Mouse (Mus musculus) liver, embryonic 16.5 days (tissue): Measurements from ENCODE around the gene Usp49. TPM values are rescaled to one million over a fixed set of nuclear protein-coding genes. Genes with fewer than 3 reads are reported as not detected.
A peak's percentile ranks its signal among the peaks of the same experiment; 100 is the strongest.
"Not testable (repeated sequence)": the region's sequence is repeated elsewhere in the genome, so short reads cannot be mapped to it uniquely, and the experiment has no call there.

Experiments
- ATAC-seq: fragments of 200-750 bp; cut with Nextera tagmentation; 2 replicates; pipeline ENCODE4 v1.8.0; 2017; ENCODE audit warnings: low read depth, mild to moderate bottlenecking, moderate number of reproducible peaks, moderate library complexity
- H3K27ac ChIP-seq: fragments of 300-500 bp; sonication (generic); 2 replicates; pipeline ENCODE4 v1.5.1; 2014; ENCODE audit warnings: mild to moderate bottlenecking, low read length
- H3K27me3 ChIP-seq: fragments of 300-500 bp; sonication (generic); 2 replicates; pipeline ENCODE4 v1.6.1; 2014; ENCODE audit warnings: low read depth, low read length, mixed read lengths; ENCODE audit not compliant: control insufficient read depth, insufficient read depth
- H3K36me3 ChIP-seq: fragments of 300-500 bp; sonication (generic); 2 replicates; pipeline ENCODE4 v1.6.1; 2014; ENCODE audit warnings: mild to moderate bottlenecking; ENCODE audit not compliant: control insufficient read depth, insufficient read depth
- H3K4me1 ChIP-seq: fragments of 300-500 bp; sonication (generic); 2 replicates; pipeline ENCODE4 v1.6.1; 2014; ENCODE audit warnings: low read depth, low read length, mixed read lengths; ENCODE audit not compliant: control insufficient read depth
- H3K4me2 ChIP-seq: fragments of 300-500 bp; sonication (generic); 2 replicates; pipeline ENCODE4 v1.6.1; 2014; ENCODE audit warnings: low read depth, low read length, mixed read lengths
- H3K4me3 ChIP-seq: fragments of 300-500 bp; sonication (generic); 2 replicates; pipeline ENCODE4 v1.5.1; 2014; ENCODE audit warnings: low read depth, mild to moderate bottlenecking, low read length
- H3K9ac ChIP-seq: fragments of 300-500 bp; sonication (generic); 2 replicates; pipeline ENCODE4 v1.6.1; 2014; ENCODE audit warnings: low read depth, low read length
- H3K9me3 ChIP-seq: fragments of 300-500 bp; sonication (generic); replicated peaks from 2 replicates; pipeline ENCODE4 v1.6.1; 2016; ENCODE audit warnings: low read length; ENCODE audit not compliant: control insufficient read depth
- WGBS: fragments of 180-500 bp; shearing (Covaris S2); extraction: QIAGEN DNeasy Blood & Tissue Kit; methylation state at CpG from one replicate; pipeline ENCODE4 v1.1.7; 2014; ENCODE audit not compliant: insufficient replicate concordance; 5-methylcytosine and 5-hydroxymethylcytosine counted together
- polyA plus RNA-seq: library from polyadenylated mRNA; unstranded; fragments of >200 nt; fragmentation: Nextera tagmentation; extraction: Ambion mirVana; gene quantifications from 2 replicates; pipeline ENCODE4 v1.2.1, GENCODE M21; 2015

Gene Usp49
- polyA plus RNA-seq, 1 experiment from 2014 or later: 3.6 TPM

DNA sequence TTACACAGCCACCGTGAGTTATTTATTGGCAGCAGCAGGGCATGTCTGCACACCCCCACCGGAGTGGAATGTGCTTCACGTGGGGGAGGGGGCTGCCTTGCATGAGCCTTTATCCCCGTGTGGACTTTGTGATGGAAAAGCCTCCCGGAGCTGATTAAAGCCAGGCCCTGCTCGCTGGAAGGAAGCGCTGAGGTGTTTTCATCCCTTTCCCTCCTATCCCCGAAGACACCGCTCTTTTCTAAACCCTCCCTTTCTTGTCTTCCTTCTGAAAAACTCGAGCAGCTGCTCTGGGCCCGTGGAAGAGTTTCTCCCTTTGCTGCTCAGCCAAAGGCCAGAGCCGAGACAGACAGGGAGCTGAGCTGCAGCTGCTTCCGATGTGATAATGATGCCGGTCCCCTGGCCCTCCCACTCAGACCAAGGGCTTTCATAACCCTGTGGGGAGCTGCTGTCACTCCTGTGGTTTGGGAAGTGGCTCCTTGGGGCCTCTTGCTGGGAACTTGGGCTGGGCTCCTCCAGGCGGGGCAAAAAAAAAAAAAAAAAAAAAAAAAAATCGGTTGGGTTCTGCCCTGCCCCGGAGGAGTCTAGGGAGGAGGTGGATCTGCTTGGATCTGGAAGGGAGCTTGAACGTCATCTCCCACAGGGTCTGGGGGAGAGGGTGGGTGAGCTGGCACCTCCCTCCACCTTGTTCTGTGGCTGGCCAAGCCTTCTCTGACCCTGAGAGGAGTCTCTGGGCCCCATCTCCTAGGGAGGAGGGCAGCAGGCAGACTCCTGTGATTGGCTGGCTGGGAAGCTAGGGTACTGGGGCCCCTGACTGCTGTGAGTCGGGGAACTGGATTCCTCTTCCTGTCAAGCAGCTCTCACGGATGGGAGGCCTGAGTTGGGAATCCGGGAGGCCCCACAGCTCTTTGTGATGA, 35.0 kb upstream of the Usp49 start:
- no peaks in the 10 kb centered on the region for H3K27me3 ChIP-seq
- ATAC-seq: peak; percentile 72
- H3K4me3 ChIP-seq: peak overlapping the region; percentile 69
- H3K36me3 ChIP-seq: peaks cover 37% of the 10 kb centered on the region
- H3K27ac ChIP-seq: peak overlapping the region; percentile 95
- peak overlapping the region; percentile 78 for H3K9ac ChIP-seq
- no peaks in the 10 kb centered on the region for H3K9me3 ChIP-seq
- WGBS: 3% methylated on average over 21 of the region's 21 CpGs
- peak overlapping the region; percentile 72 for H3K4me2 ChIP-seq
- peaks cover 72% of the 10 kb centered on the region for H3K4me1 ChIP-seq

- Histone ChIP-seq H3K4me3 (peak overlapping the region; percentile 69), H3K27me3 (no peaks in the 10 kb centered on the region), H3K4me2 (peak overlapping the region; percentile 72), H3K9ac (peak overlapping the region; percentile 78), H3K4me1 (peaks cover 68% of the 10 kb centered on the region), H3K9me3 (no peaks in the 10 kb centered on the region), H3K36me3 (peaks cover 40% of the 10 kb centered on the region), H3K27ac (peak overlapping the region; percentile 95)
- ATAC-seq: no peak
- 26% methylated on average over 6 of the region's 6 CpGs for WGBS
These were observed 34.2 kb upstream of the Usp49 start for GRCm38 (mm10) chr17:47596162-47596838.

DNA sequence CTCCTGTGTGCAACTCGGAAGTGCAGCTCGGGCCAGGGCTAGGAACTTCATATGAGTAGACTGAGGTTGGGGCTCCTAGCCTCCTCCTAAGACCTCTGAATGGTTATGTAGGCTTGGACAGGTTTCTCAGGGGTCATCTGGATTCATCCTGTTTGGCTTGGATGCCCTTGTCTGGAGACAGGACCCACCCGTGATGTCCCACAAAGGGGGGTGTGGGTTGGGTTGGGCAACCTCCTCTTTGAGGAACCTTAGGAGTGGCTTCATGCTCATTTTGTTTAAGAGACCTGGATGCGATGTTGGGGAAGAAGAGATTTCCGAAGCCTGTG, 33.7 kb upstream of the Usp49 start:
- no peak for ATAC-seq
- H3K27ac ChIP-seq: peak overlapping the region; percentile 95
- 36% methylated on average over 5 of the region's 5 CpGs for WGBS
- peak overlapping the region; percentile 69 for H3K4me3 ChIP-seq
- H3K27me3 ChIP-seq: no peaks in the 10 kb centered on the region
- no peaks in the 10 kb centered on the region for H3K9me3 ChIP-seq
- H3K36me3 ChIP-seq: peaks cover 45% of the 10 kb centered on the region
- peaks cover 63% of the 10 kb centered on the region for H3K4me1 ChIP-seq
- H3K4me2 ChIP-seq: peak overlapping the region; percentile 72
- H3K9ac ChIP-seq: peak overlapping the region; percentile 78

- peaks cover 50% of the 10 kb centered on the region for H3K36me3 ChIP-seq
These were observed 33.2 kb upstream of the Usp49 start for GRCm38 (mm10) chr17:47597261-47597660.

DNA sequence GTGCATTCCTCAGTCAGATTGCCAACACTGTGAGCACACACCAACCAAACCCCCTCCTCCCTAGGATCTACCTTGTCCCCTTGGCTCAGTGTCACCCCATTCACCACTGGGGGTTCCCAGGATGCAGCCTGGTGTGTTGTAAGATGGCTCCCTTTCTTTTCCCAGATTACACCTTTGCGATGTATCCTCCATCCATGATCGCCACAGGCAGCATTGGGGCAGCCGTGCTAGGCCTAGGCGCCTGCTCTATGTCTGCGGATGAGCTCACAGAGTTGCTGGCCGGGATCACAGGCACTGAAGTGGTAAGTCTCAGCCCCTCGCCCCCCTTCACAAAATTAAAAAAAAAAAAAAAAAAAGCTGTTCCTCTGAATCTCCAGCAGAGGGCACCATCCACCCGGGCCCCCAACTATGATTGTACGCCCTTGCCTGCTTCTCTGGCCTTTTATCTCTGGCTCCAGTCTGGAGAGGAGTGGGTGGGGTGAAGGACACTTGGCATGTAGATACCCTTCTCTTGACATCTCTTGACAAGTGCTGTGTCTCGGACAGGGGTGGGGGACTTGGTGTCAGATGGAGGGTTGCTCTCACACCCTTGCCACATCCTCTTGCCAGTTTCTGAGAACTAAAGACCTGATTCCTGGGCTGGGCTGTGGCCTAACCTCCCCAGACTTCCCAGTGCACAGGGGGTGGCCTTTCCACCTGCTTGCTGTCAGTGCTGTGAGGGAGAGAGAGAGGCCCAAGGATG, 32.5 kb upstream of the Usp49 start:
- Histone ChIP-seq H3K9me3 (no peaks in the 10 kb centered on the region), H3K27ac (peak overlapping the region; percentile 95), H3K4me1 (peaks cover 51% of the 10 kb centered on the region), H3K27me3 (no peaks in the 10 kb centered on the region), H3K4me2 (peak overlapping the region; percentile 72), H3K4me3 (peak overlapping the region; percentile 69), H3K36me3 (peaks cover 55% of the 10 kb centered on the region), H3K9ac (peak overlapping the region; percentile 78)
- WGBS: 20% methylated on average over 10 of the region's 10 CpGs
- peak; percentile 64 for ATAC-seq

More at GRCm38 (mm10) chr17:47597261-47597660, 33.2 kb upstream of the Usp49 start:
- H3K4me2 ChIP-seq: peak overlapping the region; percentile 72
- no peak for ATAC-seq
- H3K4me3 ChIP-seq: peak overlapping the region; percentile 69
- peak overlapping the region; percentile 78 for H3K9ac ChIP-seq
- H3K27me3 ChIP-seq: no peaks in the 10 kb centered on the region
- no peaks in the 10 kb centered on the region for H3K9me3 ChIP-seq
- peak overlapping the region; percentile 95 for H3K27ac ChIP-seq
- WGBS: 57% methylated on average over 13 of the region's 13 CpGs
- peaks cover 59% of the 10 kb centered on the region for H3K4me1 ChIP-seq

GRCm38 (mm10) chr17:47598580-47599304, 31.7 kb upstream of the Usp49 start:
- H3K9me3 ChIP-seq, H3K27me3 ChIP-seq, ATAC-seq: not testable (repeated sequence)
- Histone ChIP-seq H3K4me2 (peak overlapping the region; percentile 72), H3K9ac (peak overlapping the region; percentile 54), H3K4me3 (peak overlapping the region; percentile 23), H3K27ac (peak overlapping the region; percentile 95), H3K4me1 (peaks cover 50% of the 10 kb centered on the region), H3K36me3 (peaks cover 57% of the 10 kb centered on the region)
- 56% methylated on average over 10 of the region's 10 CpGs for WGBS

- ATAC-seq: no peak
- Histone ChIP-seq H3K4me2 (no peak overlapping the region), H3K9me3 (no peaks in the 10 kb centered on the region), H3K4me3 (no peak overlapping the region), H3K27me3 (no peaks in the 10 kb centered on the region), H3K27ac (peak overlapping the region; percentile 95), H3K9ac (peak overlapping the region; percentile 36; the same call in 1 of the 2 replicates), H3K4me1 (peaks cover 50% of the 10 kb centered on the region), H3K36me3 (peaks cover 66% of the 10 kb centered on the region)
- 65% methylated on average over 11 of the region's 11 CpGs for WGBS
These were observed 30.8 kb upstream of the Usp49 start for GRCm38 (mm10) chr17:47599511-47600297.
